ENCODE assay signal across 8 mouse cellular contexts in the genomic region with DNA sequence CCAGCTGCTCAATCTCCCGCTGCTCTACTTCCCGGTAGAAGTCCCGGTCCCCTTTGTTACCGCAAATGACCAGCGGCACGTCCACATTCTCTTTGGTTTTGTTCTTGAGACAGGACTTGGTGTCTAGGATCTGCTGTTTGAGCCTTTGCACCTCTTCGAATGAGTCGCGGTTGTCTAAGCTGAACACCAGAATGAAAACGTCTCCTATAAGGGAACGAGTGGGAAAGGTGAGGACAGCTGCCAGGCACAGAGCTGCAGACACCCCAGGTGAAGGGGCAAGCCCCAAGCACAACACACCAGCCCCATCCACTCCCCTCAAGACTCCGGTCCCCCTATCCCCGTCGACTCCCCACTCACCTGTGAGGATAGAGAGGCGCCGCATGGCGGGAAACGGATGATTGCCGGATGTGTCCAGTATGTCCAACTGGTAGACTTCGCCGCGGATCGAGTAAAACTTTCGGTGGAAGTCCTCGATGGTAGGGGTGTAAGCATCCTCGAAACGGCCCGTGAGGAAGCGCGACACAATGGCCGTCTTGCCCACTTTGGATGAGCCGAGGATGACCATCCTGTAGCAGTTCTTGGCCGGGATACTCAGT. TPM values are rescaled to one million over a fixed set of nuclear protein-coding genes. Genes with fewer than 3 reads are reported as not detected.
DNase-seq lines count a peak whose midpoint lies in the region; ATAC-seq lines count a peak whose summit lies in the region.

No protein-coding gene starts in this region.

- under 1% methylated on average over 33 of the region's 33 CpGs for WGBS in heart, embryonic 12.5 days
- 2% methylated on average over 33 of the region's 33 CpGs for WGBS in midbrain, embryonic 12.5 days

- peak overlapping the region; percentile 63 for H3K4me3 ChIP-seq in heart, embryonic 12.5 days
- peak overlapping the region; percentile 45 for H3K4me3 ChIP-seq in midbrain, embryonic 12.5 days

- H3K9me3 ChIP-seq in heart, embryonic 12.5 days (replicated peaks): no peaks in the 10 kb centered on the region
- no peaks in the 10 kb centered on the region for H3K9me3 ChIP-seq in midbrain, embryonic 12.5 days

- 0 out of 2 replicates have a peak, but pooled peaks have one; percentile 13 for ATAC-seq in heart, embryonic 12.5 days (ENCODE audit: insufficient number of reproducible peaks, low FRiP score)
- no peak for ATAC-seq in midbrain, embryonic 12.5 days (ENCODE audit: low FRiP score, low read depth)

- H3K36me3 ChIP-seq in heart, embryonic 12.5 days: peaks cover 21% of the 10 kb centered on the region
- H3K36me3 ChIP-seq in midbrain, embryonic 12.5 days: peaks cover 24% of the 10 kb centered on the region

- H3K27ac ChIP-seq in heart, embryonic 12.5 days (ENCODE audit: poor library complexity, severe bottlenecking): peak overlapping the region; percentile 82; the same call in 1 of the 2 replicates
- H3K27ac ChIP-seq in midbrain, embryonic 12.5 days (replicated peaks): no peak overlapping the region

- no peaks in the 10 kb centered on the region for H3K27me3 ChIP-seq in heart, embryonic 12.5 days (replicated peaks)
- H3K27me3 ChIP-seq in midbrain, embryonic 12.5 days: peaks cover 46% of the 10 kb centered on the region

- H3K4me1 ChIP-seq in heart, embryonic 12.5 days (replicated peaks): peaks cover 67% of the 10 kb centered on the region
- peaks cover 27% of the 10 kb centered on the region for H3K4me1 ChIP-seq in midbrain, embryonic 12.5 days

- peak overlapping the region; percentile 97 for H3K4me2 ChIP-seq in heart, embryonic 12.5 days
- peak overlapping the region; percentile 89 for H3K4me2 ChIP-seq in midbrain, embryonic 12.5 days (replicated peaks)

- DNase-seq in adrenal gland, adult 18-20 months (ENCODE audit: low spot score in 2 of 2): peak; percentile 37 to 54
- DNase-seq in adrenal gland, postnatal 4 days (ENCODE audit: low spot score in 2 of 2): no peak
- DNase-seq in urinary bladder, adult 18-20 months (ENCODE audit: low spot score in 2 of 2): peak; percentile 19 to 38
- DNase-seq in urinary bladder, postnatal 25 days (ENCODE audit: low spot score): no peak
- DNase-seq in kidney, postnatal 10 days: peak; percentile 53
- DNase-seq in retina, postnatal 1 day: no peak

- peak overlapping the region; percentile 81 for H3K9ac ChIP-seq in heart, embryonic 12.5 days
- H3K9ac ChIP-seq in midbrain, embryonic 12.5 days (replicated peaks): peak overlapping the region; percentile 47

RNA-seq across cellular contexts. Expression of gene Rasd1, which starts 0.5 kb away (rescaled TPM):
- total RNA-seq in adrenal gland, adult 18-20 months (2021): 10 to 100 TPM; 17.5 to 20.2 TPM
- total RNA-seq in adrenal gland, postnatal 4 days (2021): 10 to 100 TPM; 20.7 to 21.6 TPM
- polyA plus RNA-seq in heart, embryonic 12.5 days (2016; fragmentation: Nextera tagmentation; extraction: Ambion mirVana): 13.5 TPM in 2 replicates
- polyA plus RNA-seq in midbrain, embryonic 12.5 days (2016; fragmentation: Nextera tagmentation; extraction: Ambion mirVana): 0.84 and 1.9 TPM in 2 replicates

RNA-seq across cellular contexts. Expression of gene Med9, which starts 16.3 kb away (rescaled TPM):
- 10 to 100 TPM; 23.3 to 24.3 TPM for total RNA-seq in adrenal gland, adult 18-20 months (2021)
- total RNA-seq in adrenal gland, postnatal 4 days (2021): 10 to 100 TPM; 36.5 to 41.0 TPM
- polyA plus RNA-seq in heart, embryonic 12.5 days (2016; fragmentation: Nextera tagmentation; extraction: Ambion mirVana): 46.5 and 48.2 TPM in 2 replicates
- polyA plus RNA-seq in midbrain, embryonic 12.5 days (2016; fragmentation: Nextera tagmentation; extraction: Ambion mirVana): 39.4 and 41.5 TPM in 2 replicates

Comparison
In these comparisons a context has a peak if more than half of its experiments do, and no peak if none do; other contexts are left out.
1. DNase-seq: peak in adrenal gland, adult 18-20 months (2 of 2), urinary bladder, adult 18-20 months (2 of 2) and kidney, postnatal 10 days (single experiment); none in adrenal gland, postnatal 4 days (0 of 2), urinary bladder, postnatal 25 days (single experiment) and retina, postnatal 1 day (single experiment).